Mouse (Mus musculus) gastrocnemius, adult 2 months (tissue): ENCODE data around the gene Prkci. TPM values are rescaled to one million over a fixed set of nuclear protein-coding genes. Genes with fewer than 3 reads are reported as not detected.
A peak's percentile ranks its signal among the peaks of the same experiment; 100 is the strongest.

Experiments used
- DNase-seq: peaks from one replicate; pipeline ENCODE4 v3.0.0; 2022
- H3K27ac ChIP-seq: fragments of 200-600 bp; 2 replicates; pipeline ENCODE4 v1.8.1; 2022; ENCODE audit warnings: mild to moderate bottlenecking
- H3K4me3 ChIP-seq: fragments of 200-600 bp; 2 replicates; pipeline ENCODE4 v1.8.1; 2022; ENCODE audit warnings: mild to moderate bottlenecking, moderate library complexity
- CTCF ChIP-seq: fragments of 200-600 bp; IDR thresholded peaks from 2 replicates; pipeline ENCODE4 v1.8.1; 2022; ENCODE audit warnings: antibody characterized with exemption, mild to moderate bottlenecking, moderate library complexity
- intact Hi-C: fragments of 180-260 bp; cut with DNase I; formaldehyde crosslinking; loops from one replicate; pipeline ENCODE4 v1.15.1; 2025
- total RNA-seq, 2 experiments: library from RNA; stranded (reverse); gene quantifications; 2 replicates each; pipeline ENCODE4 v1.2.3; 2021

Gene Prkci
- total RNA-seq, 2 experiments from 2014 or later = 4.3 to 6.3 TPM

GRCm38 (mm10) chr3:31056651-31057627 lies 61.4 kb downstream of the Prkci start:
- Histone ChIP-seq H3K27ac (peak overlapping the region; percentile 85), H3K4me3 (peak overlapping the region; percentile 82)
- intact Hi-C loops = loop anchor here (1.0 to 10.0 kb wide), 4 partner anchors 37 to 548 kb away; no protein-coding TSS in a partner anchor
- DNase-seq = peak; percentile 73
- TF ChIP-seq CTCF = peak; percentile 94

- DNase-seq = no peak
- no peak for TF ChIP-seq CTCF
- peak overlapping the region; percentile 48; the same call in 1 of the 2 replicates for H3K4me3 ChIP-seq
- intact Hi-C loops = no loop called here
- no peak overlapping the region for H3K27ac ChIP-seq
Measured at GRCm38 (mm10) chr3:31060745-31061102, 65.2 kb downstream of the Prkci start.

- Histone ChIP-seq H3K27ac (no peak overlapping the region; the same call in 1 of the 2 replicates), H3K4me3 (peak overlapping the region; percentile 48)
- no peak for DNase-seq
- TF ChIP-seq CTCF = no peak
- intact Hi-C loops = no loop called here
Measured at GRCm38 (mm10) chr3:31061103-31061785, 65.7 kb downstream of the Prkci start.

- intact Hi-C loops = no loop called here
- TF ChIP-seq CTCF = no peak
- Histone ChIP-seq H3K4me3 (peak overlapping the region; percentile 48), H3K27ac (no peak overlapping the region)
- DNase-seq = no peak
Measured at GRCm38 (mm10) chr3:31061786-31062120, 66.2 kb downstream of the Prkci start.

GRCm38 (mm10) chr3:31062325-31062724 lies 66.8 kb downstream of the Prkci start:
- no peak for TF ChIP-seq CTCF
- no peak for DNase-seq
- no peak overlapping the region for H3K27ac ChIP-seq
- intact Hi-C loops = no loop called here
- no peak overlapping the region for H3K4me3 ChIP-seq

GRCm38 (mm10) chr3:31068482-31068881 lies 72.9 kb downstream of the Prkci start:
- H3K27ac ChIP-seq = no peak overlapping the region
- no peak for DNase-seq
- H3K4me3 ChIP-seq = no peak overlapping the region
- intact Hi-C loops = no loop called here
- no peak for TF ChIP-seq CTCF

- H3K27ac ChIP-seq = no peak overlapping the region
- DNase-seq = no peak
- intact Hi-C loops = no loop called here
- TF ChIP-seq CTCF = no peak
- no peak overlapping the region for H3K4me3 ChIP-seq
Measured at GRCm38 (mm10) chr3:31071804-31072203, 76.3 kb downstream of the Prkci start.

- H3K27ac ChIP-seq = no peak overlapping the region
Measured at GRCm38 (mm10) chr3:31075808-31076207, 80.3 kb downstream of the Prkci start.

GRCm38 (mm10) chr3:31077068-31077703 lies 81.6 kb downstream of the Prkci start:
- H3K27ac ChIP-seq = no peak overlapping the region
- intact Hi-C loops = no loop called here
- no peak overlapping the region for H3K4me3 ChIP-seq
- no peak for TF ChIP-seq CTCF
- no peak for DNase-seq

More at GRCm38 (mm10) chr3:31075808-31076207, 80.3 kb downstream of the Prkci start:
- TF ChIP-seq CTCF = no peak
- DNase-seq = no peak
- H3K4me3 ChIP-seq = no peak overlapping the region
- intact Hi-C loops = no loop called here

GRCm38 (mm10) chr3:31079450-31079849 lies 83.9 kb downstream of the Prkci start:
- Histone ChIP-seq H3K4me3 (no peak overlapping the region), H3K27ac (no peak overlapping the region)
- intact Hi-C loops = no loop called here
- no peak for DNase-seq
- no peak for TF ChIP-seq CTCF

GRCm38 (mm10) chr3:31080791-31081502 lies 85.4 kb downstream of the Prkci start:
- intact Hi-C loops = no loop called here
- DNase-seq = peak; percentile 57

GRCm38 (mm10) chr3:31082838-31083506 lies 87.4 kb downstream of the Prkci start:
- no peak for TF ChIP-seq CTCF
- no peak for DNase-seq
- no peak overlapping the region for H3K27ac ChIP-seq
- no peak overlapping the region for H3K4me3 ChIP-seq
- intact Hi-C loops = no loop called here

More at GRCm38 (mm10) chr3:31080791-31081502, 85.4 kb downstream of the Prkci start:
- peak overlapping the region; percentile 43 for H3K27ac ChIP-seq
- H3K4me3 ChIP-seq = peak overlapping the region; percentile 16
- TF ChIP-seq CTCF = no peak
